Mouse (Mus musculus) embryo, embryonic 10.5 days (tissue): ENCODE results near the gene Sema4b.

Source experiments
- DNase-seq: peaks from one replicate; pipeline ENCODE4 v3.0.0-alpha.2; 2015; ENCODE audit warnings: low spot score

The Sema4b gene

GRCm38 (mm10) chr7:80268897-80269750, 82.5 kb downstream of the Sema4b start, which contains the start of gene Vps33b:
Gene Vps33b (plus strand): TSS chr7:80269649.
- DNase-seq, result peak; percentile 98

GRCm38 (mm10) chr7:80269751-80270255, 83.2 kb downstream of the Sema4b start:
- peak; percentile 37 for DNase-seq

- DNase-seq, result no peak
Observed at GRCm38 (mm10) chr7:80273456-80273855, 86.8 kb downstream of the Sema4b start.
